Mouse (Mus musculus): ENCODE results near the gene Pik3r1. TPM values are rescaled to one million over a fixed set of nuclear protein-coding genes. Genes with fewer than 3 reads are reported as not detected.

Gene Pik3r1
- polyA plus RNA-seq, 1 experiment from 2014 or later: 24.8 TPM

- H3K9ac ChIP-seq (ENCODE audit: low read depth, low read length): no peak overlapping the region
- no peaks in the 10 kb centered on the region for H3K9me3 ChIP-seq (ENCODE audit: control insufficient read depth, low read length)
- ATAC-seq: no peak
- no peak overlapping the region for H3K27ac ChIP-seq (ENCODE audit: low read length)
- peaks cover 9% of the 10 kb centered on the region for H3K36me3 ChIP-seq (ENCODE audit: control insufficient read depth, insufficient read depth, low read length)
- WGBS: 82% methylated on average over 2 of the region's 2 CpGs
- no peaks in the 10 kb centered on the region; the same call in 1 of the 2 replicates for H3K4me1 ChIP-seq (ENCODE audit: control insufficient read depth, insufficient read depth, low read length)
- H3K4me3 ChIP-seq (ENCODE audit: low read length): no peak overlapping the region
- H3K4me2 ChIP-seq (ENCODE audit: low read depth, low read length): no peak overlapping the region
- H3K27me3 ChIP-seq (replicated peaks; ENCODE audit: control insufficient read depth, insufficient read depth, low read length): no peaks in the 10 kb centered on the region
Measured at GRCm38 (mm10) chr13:101711301-101711700, 56.7 kb downstream of the Pik3r1 start.

- Histone ChIP-seq H3K4me1 (ENCODE audit: control insufficient read depth, insufficient read depth, low read length) (no peaks in the 10 kb centered on the region; the same call in 1 of the 2 replicates), H3K4me2 (ENCODE audit: low read depth, low read length) (no peak overlapping the region), H3K9me3 (ENCODE audit: control insufficient read depth, low read length) (no peaks in the 10 kb centered on the region), H3K9ac (ENCODE audit: low read depth, low read length) (no peak overlapping the region), H3K36me3 (ENCODE audit: control insufficient read depth, insufficient read depth, low read length) (peaks cover 9% of the 10 kb centered on the region), H3K27ac (ENCODE audit: low read length) (no peak overlapping the region), H3K27me3 (replicated peaks; ENCODE audit: control insufficient read depth, insufficient read depth, low read length) (no peaks in the 10 kb centered on the region), H3K4me3 (ENCODE audit: low read length) (no peak overlapping the region)
- WGBS: 81% methylated on average over 3 of the region's 3 CpGs
- no peak for ATAC-seq
Measured at GRCm38 (mm10) chr13:101709788-101710187, 58.2 kb downstream of the Pik3r1 start.

- H3K27ac ChIP-seq (ENCODE audit: low read length): no peak overlapping the region
- no peaks in the 10 kb centered on the region for H3K9me3 ChIP-seq (ENCODE audit: control insufficient read depth, low read length)
- no peak overlapping the region for H3K9ac ChIP-seq (ENCODE audit: low read depth, low read length)
- no peaks in the 10 kb centered on the region for H3K27me3 ChIP-seq (replicated peaks; ENCODE audit: control insufficient read depth, insufficient read depth, low read length)
- peaks cover 9% of the 10 kb centered on the region for H3K36me3 ChIP-seq (ENCODE audit: control insufficient read depth, insufficient read depth, low read length)
- ATAC-seq: no peak
- 91% methylated on average over 9 of the region's 9 CpGs for WGBS
- no peaks in the 10 kb centered on the region; the same call in 1 of the 2 replicates for H3K4me1 ChIP-seq (ENCODE audit: control insufficient read depth, insufficient read depth, low read length)
- H3K4me3 ChIP-seq (ENCODE audit: low read length): no peak overlapping the region
- no peak overlapping the region for H3K4me2 ChIP-seq (ENCODE audit: low read depth, low read length)
Measured at GRCm38 (mm10) chr13:101707226-101707625, 60.8 kb downstream of the Pik3r1 start.

- H3K27ac ChIP-seq (ENCODE audit: low read length): no peak overlapping the region
- no peaks in the 10 kb centered on the region for H3K27me3 ChIP-seq (replicated peaks; ENCODE audit: control insufficient read depth, insufficient read depth, low read length)
- H3K4me1 ChIP-seq (ENCODE audit: control insufficient read depth, insufficient read depth, low read length): no peaks in the 10 kb centered on the region
- no peak overlapping the region for H3K9ac ChIP-seq (ENCODE audit: low read depth, low read length)
- no peak overlapping the region for H3K4me3 ChIP-seq (ENCODE audit: low read length)
- H3K9me3 ChIP-seq (ENCODE audit: control insufficient read depth, low read length): no peaks in the 10 kb centered on the region
- WGBS: 90% methylated on average over 7 of the region's 7 CpGs
- no peak for ATAC-seq
- no peak overlapping the region for H3K4me2 ChIP-seq (ENCODE audit: low read depth, low read length)
- peaks cover 9% of the 10 kb centered on the region for H3K36me3 ChIP-seq (ENCODE audit: control insufficient read depth, insufficient read depth, low read length)
Measured at GRCm38 (mm10) chr13:101706426-101706825, 61.6 kb downstream of the Pik3r1 start.

DNA sequence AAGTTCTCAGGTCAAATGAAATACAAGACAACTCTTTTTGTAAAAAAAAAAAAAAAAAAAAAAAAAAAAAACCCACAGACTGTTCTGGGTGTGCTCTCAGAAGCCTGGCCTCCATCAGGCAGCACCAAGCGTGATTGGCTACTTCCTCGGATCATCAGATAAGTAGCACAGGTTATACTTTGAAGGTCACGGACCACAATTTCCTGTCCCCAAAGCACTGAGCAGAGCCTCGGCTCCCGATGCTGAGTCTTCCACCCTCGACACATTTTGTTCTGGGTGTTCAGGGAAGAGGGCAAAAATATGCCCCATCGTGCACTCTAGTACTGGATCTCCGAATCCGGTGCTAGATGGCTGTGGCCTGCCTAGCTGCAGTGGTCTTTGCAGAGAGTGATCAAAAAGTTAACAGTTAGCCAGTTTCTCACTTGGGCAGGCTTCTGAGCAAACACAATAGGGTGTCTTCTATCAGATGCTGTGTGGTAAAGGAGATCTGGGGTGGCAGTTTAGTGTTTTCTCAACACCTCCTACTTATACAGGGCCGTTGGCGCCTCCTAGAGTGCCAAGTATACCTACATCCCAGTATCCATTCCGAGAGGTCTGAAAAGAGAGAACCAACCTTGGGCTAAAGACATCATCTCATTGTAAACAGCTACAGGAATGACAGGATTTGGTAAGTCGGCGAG lies 65.8 kb downstream of the Pik3r1 start:
- H3K9me3 ChIP-seq (ENCODE audit: control insufficient read depth, low read length): no peaks in the 10 kb centered on the region
- H3K36me3 ChIP-seq (ENCODE audit: control insufficient read depth, insufficient read depth, low read length): no peaks in the 10 kb centered on the region; the same call in none of the 2 replicates
- H3K4me3 ChIP-seq (ENCODE audit: low read length): no peak overlapping the region
- H3K27me3 ChIP-seq (replicated peaks; ENCODE audit: control insufficient read depth, insufficient read depth, low read length): no peaks in the 10 kb centered on the region
- H3K4me1 ChIP-seq (ENCODE audit: control insufficient read depth, insufficient read depth, low read length): no peaks in the 10 kb centered on the region
- no peak overlapping the region for H3K4me2 ChIP-seq (ENCODE audit: low read depth, low read length)
- H3K27ac ChIP-seq (ENCODE audit: low read length): no peak overlapping the region
- no peak overlapping the region for H3K9ac ChIP-seq (ENCODE audit: low read depth, low read length)
- no peak for ATAC-seq
- WGBS: 87% methylated on average over 14 of the region's 14 CpGs

GRCm38 (mm10) chr13:101701632-101702031 lies 66.4 kb downstream of the Pik3r1 start:
- Histone ChIP-seq H3K27ac (ENCODE audit: low read length) (no peak overlapping the region), H3K9me3 (ENCODE audit: control insufficient read depth, low read length) (no peaks in the 10 kb centered on the region), H3K27me3 (replicated peaks; ENCODE audit: control insufficient read depth, insufficient read depth, low read length) (no peaks in the 10 kb centered on the region), H3K4me1 (ENCODE audit: control insufficient read depth, insufficient read depth, low read length) (no peaks in the 10 kb centered on the region), H3K36me3 (ENCODE audit: control insufficient read depth, insufficient read depth, low read length) (no peaks in the 10 kb centered on the region; the same call in none of the 2 replicates), H3K9ac (ENCODE audit: low read depth, low read length) (no peak overlapping the region), H3K4me2 (ENCODE audit: low read depth, low read length) (no peak overlapping the region), H3K4me3 (ENCODE audit: low read length) (no peak overlapping the region)
- ATAC-seq: no peak
- WGBS: 90% methylated on average over 8 of the region's 8 CpGs

DNA sequence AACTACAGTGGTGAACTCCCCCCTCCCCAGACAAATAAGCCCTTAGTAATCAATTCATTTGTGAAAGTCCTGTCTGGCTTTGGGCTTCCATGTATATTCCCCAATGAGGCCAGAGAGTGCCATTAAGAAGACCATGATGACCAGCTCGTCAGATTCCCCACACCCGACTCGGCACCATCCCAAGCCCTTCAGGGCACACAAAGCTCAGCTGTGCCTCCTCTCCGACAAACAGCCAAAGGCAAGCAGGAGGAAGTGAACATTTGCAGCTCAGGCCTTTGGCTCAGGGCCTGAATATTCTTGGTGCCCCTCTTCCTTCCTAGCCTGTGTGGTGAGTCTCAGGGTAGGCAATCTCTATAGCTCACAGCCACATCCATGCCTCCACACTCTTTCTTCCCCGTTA lies 68.3 kb downstream of the Pik3r1 start:
- ATAC-seq: no peak
- H3K27ac ChIP-seq (ENCODE audit: low read length): no peak overlapping the region
- peaks cover 4% of the 10 kb centered on the region for H3K4me1 ChIP-seq (ENCODE audit: control insufficient read depth, insufficient read depth, low read length)
- H3K9ac ChIP-seq (ENCODE audit: low read depth, low read length): no peak overlapping the region
- H3K4me2 ChIP-seq (ENCODE audit: low read depth, low read length): no peak overlapping the region
- no peaks in the 10 kb centered on the region for H3K27me3 ChIP-seq (replicated peaks; ENCODE audit: control insufficient read depth, insufficient read depth, low read length)
- no peaks in the 10 kb centered on the region for H3K9me3 ChIP-seq (ENCODE audit: control insufficient read depth, low read length)
- 80% methylated on average over 5 of the region's 5 CpGs for WGBS
- H3K36me3 ChIP-seq (ENCODE audit: control insufficient read depth, insufficient read depth, low read length): no peaks in the 10 kb centered on the region; the same call in 1 of the 2 replicates
- H3K4me3 ChIP-seq (ENCODE audit: low read length): no peak overlapping the region

GRCm38 (mm10) chr13:101697966-101698365 lies 70.1 kb downstream of the Pik3r1 start:
- Histone ChIP-seq H3K4me2 (ENCODE audit: low read depth, low read length) (no peak overlapping the region), H3K36me3 (ENCODE audit: control insufficient read depth, insufficient read depth, low read length) (no peaks in the 10 kb centered on the region), H3K27ac (ENCODE audit: low read length) (no peak overlapping the region), H3K27me3 (replicated peaks; ENCODE audit: control insufficient read depth, insufficient read depth, low read length) (no peaks in the 10 kb centered on the region), H3K9me3 (ENCODE audit: control insufficient read depth, low read length) (no peaks in the 10 kb centered on the region), H3K4me1 (ENCODE audit: control insufficient read depth, insufficient read depth, low read length) (peaks cover 10% of the 10 kb centered on the region), H3K4me3 (ENCODE audit: low read length) (no peak overlapping the region), H3K9ac (ENCODE audit: low read depth, low read length) (no peak overlapping the region)
- ATAC-seq: no peak
- 75% methylated on average over 5 of the region's 5 CpGs for WGBS

DNA sequence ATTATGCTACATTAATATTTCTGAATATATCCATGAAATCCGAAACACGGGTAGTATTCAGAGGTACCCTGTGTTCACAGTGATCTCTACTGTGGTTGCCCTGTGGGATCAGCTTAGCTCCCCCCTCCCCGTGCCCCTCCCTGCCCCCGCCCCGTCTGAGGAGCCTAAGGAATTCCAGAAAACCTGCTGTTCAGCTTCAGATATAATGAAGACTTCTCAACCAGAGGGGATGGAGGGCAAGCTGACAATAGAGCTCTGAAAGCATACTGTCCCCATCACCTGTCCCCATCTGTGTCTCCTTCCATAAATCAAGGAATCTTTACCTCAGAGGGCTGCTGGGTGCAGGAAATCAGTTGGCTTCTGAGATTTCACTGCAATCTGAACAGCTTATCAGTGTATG lies 70.6 kb downstream of the Pik3r1 start:
- 75% methylated on average over 5 of the region's 5 CpGs for WGBS
- ATAC-seq: no peak
- Histone ChIP-seq H3K9me3 (ENCODE audit: control insufficient read depth, low read length) (no peaks in the 10 kb centered on the region), H3K4me3 (ENCODE audit: low read length) (no peak overlapping the region), H3K4me1 (ENCODE audit: control insufficient read depth, insufficient read depth, low read length) (peaks cover 10% of the 10 kb centered on the region), H3K9ac (ENCODE audit: low read depth, low read length) (no peak overlapping the region), H3K27ac (ENCODE audit: low read length) (no peak overlapping the region), H3K27me3 (replicated peaks; ENCODE audit: control insufficient read depth, insufficient read depth, low read length) (no peaks in the 10 kb centered on the region), H3K4me2 (ENCODE audit: low read depth, low read length) (no peak overlapping the region), H3K36me3 (ENCODE audit: control insufficient read depth, insufficient read depth, low read length) (no peaks in the 10 kb centered on the region)

GRCm38 (mm10) chr13:101696827-101697226 lies 71.2 kb downstream of the Pik3r1 start:
- ATAC-seq: no peak
- no peak overlapping the region for H3K9ac ChIP-seq (ENCODE audit: low read depth, low read length)
- 71% methylated on average over 7 of the region's 7 CpGs for WGBS
- H3K27ac ChIP-seq (ENCODE audit: low read length): no peak overlapping the region
- no peak overlapping the region for H3K4me2 ChIP-seq (ENCODE audit: low read depth, low read length)
- H3K4me3 ChIP-seq (ENCODE audit: low read length): no peak overlapping the region
- H3K27me3 ChIP-seq (replicated peaks; ENCODE audit: control insufficient read depth, insufficient read depth, low read length): no peaks in the 10 kb centered on the region
- H3K4me1 ChIP-seq (ENCODE audit: control insufficient read depth, insufficient read depth, low read length): peaks cover 10% of the 10 kb centered on the region
- H3K9me3 ChIP-seq (ENCODE audit: control insufficient read depth, low read length): no peaks in the 10 kb centered on the region
- no peaks in the 10 kb centered on the region for H3K36me3 ChIP-seq (ENCODE audit: control insufficient read depth, insufficient read depth, low read length)

Data from intestine, embryonic 16.5 days (tissue).